Mouse (Mus musculus): ENCODE measurements around the gene Fa2h. TPM values are rescaled to one million over a fixed set of nuclear protein-coding genes. Genes with fewer than 3 reads are reported as not detected.

Fa2h gene
- polyA plus RNA-seq (2015; fragmentation: Nextera tagmentation; extraction: Ambion mirVana): 4.3 TPM in 2 replicates

GRCm38 (mm10) chr8:111393391-111394363 is at the start of gene Fa2h:
Gene Fa2h, minus strand, starts transcription at chr8:111393824.
- WGBS: 1% methylated on average over 68 of the region's 71 CpGs
- Histone ChIP-seq H3K36me3 (no peaks in the 10 kb centered on the region), H3K4me1 (peaks cover 10% of the 10 kb centered on the region), H3K27me3 (replicated peaks) (peaks cover 27% of the 10 kb centered on the region), H3K27ac (peak within 1 kb of the TSS; percentile 16; the same call in 1 of the 2 replicates), H3K4me3 (replicated peaks) (peak within 1 kb of the TSS; percentile 54), H3K9me3 (no peaks in the 10 kb centered on the region), H3K9ac (peak within 1 kb of the TSS; percentile 29; the same call in 1 of the 2 replicates), H3K4me2 (peak within 1 kb of the TSS; percentile 95)
- peak; percentile 94 for ATAC-seq (ENCODE audit: insufficient read depth, low FRiP score, low read depth)

DNA sequence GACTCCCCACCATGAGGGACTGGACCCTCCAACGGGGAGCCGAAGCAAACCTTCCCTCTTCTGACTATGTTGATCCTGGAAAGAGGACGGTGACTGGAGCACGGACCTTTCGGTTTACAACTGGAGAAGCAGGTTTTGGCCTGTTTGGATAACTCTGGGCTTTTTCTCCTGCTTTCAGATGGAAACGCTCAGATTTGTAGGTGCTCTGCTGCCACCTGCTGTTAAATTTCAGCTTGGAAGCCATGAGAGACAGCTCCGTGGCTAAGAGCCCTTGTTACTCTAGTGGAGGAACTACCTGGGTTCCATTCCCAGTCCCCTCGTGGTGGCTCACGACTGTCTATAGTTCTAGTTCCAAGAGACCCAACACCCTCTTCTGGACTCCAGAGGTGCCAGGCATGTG is 45.6 kb upstream of the Fa2h start:
- H3K27ac ChIP-seq: no peak overlapping the region
- peak overlapping the region; percentile 4; the same call in 1 of the 2 replicates for H3K4me2 ChIP-seq
- no peak overlapping the region for H3K4me3 ChIP-seq (replicated peaks)
- no peaks in the 10 kb centered on the region for H3K9me3 ChIP-seq
- WGBS: 13% methylated on average over 9 of the region's 9 CpGs
- H3K27me3 ChIP-seq (replicated peaks): no peaks in the 10 kb centered on the region
- 0 out of 2 replicates have a peak, but pooled peaks have one; percentile 27 for ATAC-seq (ENCODE audit: insufficient read depth, low FRiP score, low read depth)
- H3K9ac ChIP-seq: no peak overlapping the region
- no peaks in the 10 kb centered on the region for H3K36me3 ChIP-seq
- no peaks in the 10 kb centered on the region for H3K4me1 ChIP-seq

GRCm38 (mm10) chr8:111435071-111435828 is 41.6 kb upstream of the Fa2h start:
- no peaks in the 10 kb centered on the region for H3K9me3 ChIP-seq
- no peak overlapping the region for H3K4me2 ChIP-seq
- no peak overlapping the region for H3K27ac ChIP-seq
- H3K4me3 ChIP-seq (replicated peaks): no peak overlapping the region
- no peaks in the 10 kb centered on the region for H3K36me3 ChIP-seq
- no peaks in the 10 kb centered on the region for H3K27me3 ChIP-seq (replicated peaks)
- WGBS: 63% methylated on average over 11 of the region's 11 CpGs
- no peak for ATAC-seq (ENCODE audit: insufficient read depth, low FRiP score, low read depth)
- H3K4me1 ChIP-seq: no peaks in the 10 kb centered on the region
- no peak overlapping the region for H3K9ac ChIP-seq

DNA sequence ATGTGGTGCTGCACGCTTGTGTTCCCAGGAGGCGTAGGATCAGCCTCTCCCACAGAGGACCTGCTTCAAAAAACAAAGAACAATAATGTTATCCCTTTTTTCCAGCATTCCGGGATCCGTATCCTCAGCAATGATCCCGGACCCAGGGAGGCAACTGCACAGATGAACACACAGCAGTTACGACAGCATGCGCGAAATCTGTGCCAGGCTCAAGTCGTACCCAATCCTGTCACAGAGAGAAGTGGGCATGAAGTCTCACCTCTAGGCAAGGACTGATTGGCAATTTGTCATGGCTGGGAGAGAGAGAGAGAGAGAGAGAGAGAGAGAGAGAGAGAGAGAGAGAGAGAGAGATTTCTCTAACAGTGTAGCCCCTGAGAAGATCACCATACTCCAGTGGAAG is 31.0 kb upstream of the Fa2h start:
- Histone ChIP-seq H3K27me3 (replicated peaks) (no peaks in the 10 kb centered on the region), H3K9me3 (no peaks in the 10 kb centered on the region), H3K4me1 (no peaks in the 10 kb centered on the region), H3K4me3 (replicated peaks) (no peak overlapping the region), H3K27ac (no peak overlapping the region), H3K4me2 (no peak overlapping the region), H3K36me3 (no peaks in the 10 kb centered on the region), H3K9ac (no peak overlapping the region)
- WGBS: 87% methylated on average over 9 of the region's 9 CpGs
- ATAC-seq (ENCODE audit: insufficient read depth, low FRiP score, low read depth): no peak

GRCm38 (mm10) chr8:111424181-111424580 is 30.6 kb upstream of the Fa2h start:
- Histone ChIP-seq H3K9me3 (no peaks in the 10 kb centered on the region), H3K4me2 (no peak overlapping the region), H3K27me3 (replicated peaks) (no peaks in the 10 kb centered on the region), H3K36me3 (no peaks in the 10 kb centered on the region), H3K4me3 (replicated peaks) (no peak overlapping the region), H3K9ac (no peak overlapping the region), H3K27ac (no peak overlapping the region), H3K4me1 (no peaks in the 10 kb centered on the region)
- no peak for ATAC-seq (ENCODE audit: insufficient read depth, low FRiP score, low read depth)
- WGBS: 80% methylated on average over 11 of the region's 11 CpGs

- no peak overlapping the region for H3K4me2 ChIP-seq
- H3K4me1 ChIP-seq: no peaks in the 10 kb centered on the region
- no peak overlapping the region for H3K27ac ChIP-seq
- 68% methylated on average over 2 of the region's 2 CpGs for WGBS
- no peaks in the 10 kb centered on the region for H3K9me3 ChIP-seq
- no peak overlapping the region for H3K4me3 ChIP-seq (replicated peaks)
- no peak overlapping the region for H3K9ac ChIP-seq
- H3K36me3 ChIP-seq: no peaks in the 10 kb centered on the region
- no peaks in the 10 kb centered on the region for H3K27me3 ChIP-seq (replicated peaks)
- ATAC-seq (ENCODE audit: insufficient read depth, low FRiP score, low read depth): no peak
Observed at GRCm38 (mm10) chr8:111422614-111423013, 29.0 kb upstream of the Fa2h start.

DNA sequence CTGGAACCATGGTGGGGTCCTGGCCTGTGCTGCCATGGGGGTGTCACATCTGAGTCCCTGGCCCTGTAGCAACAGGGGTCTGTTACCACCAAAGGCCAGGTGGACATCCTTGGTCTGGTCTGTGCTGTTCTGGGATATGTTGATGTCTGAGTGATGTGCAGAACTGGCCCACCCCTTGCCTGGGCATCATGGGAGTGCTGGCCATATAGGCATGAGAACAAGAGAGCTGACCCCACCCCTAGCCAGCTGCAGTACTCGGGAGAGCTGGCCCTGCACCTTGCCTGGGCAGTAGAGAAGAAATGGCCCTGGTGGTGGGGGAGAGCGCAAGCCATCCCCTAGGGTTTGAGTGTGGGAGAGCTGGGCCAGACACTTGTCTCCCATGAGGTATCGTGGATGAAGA is 25.5 kb upstream of the Fa2h start:
- ATAC-seq (ENCODE audit: insufficient read depth, low FRiP score, low read depth): no peak

DNA sequence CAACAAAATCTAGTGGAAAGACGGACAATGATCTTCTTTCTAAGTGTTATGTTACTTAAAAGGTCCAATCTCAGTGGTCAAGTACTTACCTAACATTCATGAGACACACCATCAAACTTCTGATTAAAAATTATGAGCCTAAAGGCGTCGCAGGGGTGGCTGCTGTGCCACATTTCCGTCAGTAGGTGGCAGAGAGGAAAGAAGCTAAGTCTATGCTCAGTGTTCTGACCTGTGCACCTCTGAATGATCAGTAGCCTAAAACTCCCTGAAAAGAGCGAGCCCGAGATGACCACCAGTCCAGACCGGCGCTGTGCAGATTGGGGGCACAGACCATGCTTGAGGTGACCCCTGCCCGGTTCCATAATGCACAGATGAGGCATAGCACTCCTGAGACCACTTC is 25.0 kb upstream of the Fa2h start:
- Histone ChIP-seq H3K4me3 (replicated peaks) (no peak overlapping the region), H3K36me3 (no peaks in the 10 kb centered on the region), H3K4me1 (no peaks in the 10 kb centered on the region), H3K27ac (no peak overlapping the region), H3K27me3 (replicated peaks) (no peaks in the 10 kb centered on the region), H3K9ac (no peak overlapping the region), H3K9me3 (no peaks in the 10 kb centered on the region), H3K4me2 (no peak overlapping the region)
- 30% methylated on average over 9 of the region's 9 CpGs for WGBS
- ATAC-seq (ENCODE audit: insufficient read depth, low FRiP score, low read depth): no peak

More for the DNA sequence above, 25.5 kb upstream of the Fa2h start:
- WGBS: 75% methylated on average over 3 of the region's 3 CpGs
- Histone ChIP-seq H3K9ac (no peak overlapping the region), H3K4me1 (no peaks in the 10 kb centered on the region), H3K27ac (no peak overlapping the region), H3K4me2 (no peak overlapping the region), H3K27me3 (replicated peaks) (no peaks in the 10 kb centered on the region), H3K4me3 (replicated peaks) (no peak overlapping the region), H3K9me3 (no peaks in the 10 kb centered on the region), H3K36me3 (no peaks in the 10 kb centered on the region)

GRCm38 (mm10) chr8:111417222-111417621 is 23.6 kb upstream of the Fa2h start:
- no peaks in the 10 kb centered on the region for H3K9me3 ChIP-seq
- H3K4me1 ChIP-seq: no peaks in the 10 kb centered on the region
- no peak overlapping the region for H3K4me2 ChIP-seq
- 76% methylated on average over 10 of the region's 10 CpGs for WGBS
- H3K36me3 ChIP-seq: no peaks in the 10 kb centered on the region
- H3K27me3 ChIP-seq (replicated peaks): no peaks in the 10 kb centered on the region
- no peak overlapping the region for H3K27ac ChIP-seq
- ATAC-seq (ENCODE audit: insufficient read depth, low FRiP score, low read depth): no peak
- no peak overlapping the region for H3K9ac ChIP-seq
- no peak overlapping the region for H3K4me3 ChIP-seq (replicated peaks)

DNA sequence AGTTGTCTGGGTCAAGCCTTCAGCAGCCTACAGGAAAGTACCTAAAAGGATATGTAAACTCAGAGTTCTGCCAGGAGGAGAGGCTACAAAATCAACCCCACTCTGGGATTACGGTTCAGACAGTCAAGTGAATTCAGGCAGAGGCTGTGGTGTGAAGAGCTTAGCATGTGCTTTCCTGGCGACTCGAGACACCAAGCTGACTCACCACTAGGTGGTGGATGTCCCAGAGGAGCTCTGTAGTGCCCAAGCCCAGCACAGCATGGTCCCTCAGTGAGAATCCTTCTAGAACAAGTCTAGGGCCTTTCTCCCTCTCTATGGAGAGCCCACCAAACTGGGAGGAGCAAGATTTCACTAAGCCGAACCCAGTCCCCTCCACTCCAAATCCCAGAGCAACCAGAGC is 9.8 kb upstream of the Fa2h start:
- H3K9ac ChIP-seq: no peak overlapping the region
- H3K4me1 ChIP-seq: no peaks in the 10 kb centered on the region
- H3K4me3 ChIP-seq (replicated peaks): no peak overlapping the region
- H3K9me3 ChIP-seq: no peaks in the 10 kb centered on the region
- no peak overlapping the region for H3K27ac ChIP-seq
- H3K36me3 ChIP-seq: no peaks in the 10 kb centered on the region
- H3K4me2 ChIP-seq: no peak overlapping the region
- WGBS: 46% methylated on average over 4 of the region's 4 CpGs
- no peak for ATAC-seq (ENCODE audit: insufficient read depth, low FRiP score, low read depth)
- H3K27me3 ChIP-seq (replicated peaks): no peaks in the 10 kb centered on the region

- Histone ChIP-seq H3K4me3 (replicated peaks) (no peak overlapping the region), H3K4me2 (no peak overlapping the region), H3K36me3 (no peaks in the 10 kb centered on the region), H3K27ac (peak overlapping the region; percentile 71; the same call in 1 of the 2 replicates), H3K9me3 (no peaks in the 10 kb centered on the region), H3K4me1 (peaks cover 10% of the 10 kb centered on the region), H3K27me3 (replicated peaks) (peaks cover 27% of the 10 kb centered on the region), H3K9ac (no peak overlapping the region)
- peak; percentile 65 for ATAC-seq (ENCODE audit: insufficient read depth, low FRiP score, low read depth)
- WGBS: 24% methylated on average over 3 of the region's 3 CpGs
Observed at GRCm38 (mm10) chr8:111391268-111391667, 2.4 kb downstream of the Fa2h start.

DNA sequence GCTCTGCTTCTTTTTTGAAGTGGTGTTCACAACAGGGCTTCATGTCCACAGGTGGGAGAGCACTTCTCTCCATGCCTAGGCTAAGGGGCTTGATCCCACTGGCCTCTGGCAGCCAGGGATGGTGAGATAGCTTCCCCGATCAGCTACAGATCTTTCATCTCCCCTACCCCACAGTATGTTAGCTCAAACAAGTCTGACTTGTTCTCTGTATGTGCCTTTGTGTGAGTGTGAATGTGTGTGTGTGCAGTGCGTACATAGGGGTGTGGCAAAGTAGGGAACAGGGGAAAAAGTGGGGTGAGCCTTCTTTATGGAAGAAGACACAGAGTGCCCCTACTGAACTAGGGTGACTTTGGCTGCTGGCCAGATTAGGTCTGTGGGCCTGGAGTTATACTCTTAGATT is 2.8 kb downstream of the Fa2h start:
- H3K9me3 ChIP-seq: no peaks in the 10 kb centered on the region
- no peak overlapping the region for H3K9ac ChIP-seq
- H3K4me3 ChIP-seq (replicated peaks): no peak overlapping the region
- H3K27me3 ChIP-seq (replicated peaks): peaks cover 27% of the 10 kb centered on the region
- peaks cover 13% of the 10 kb centered on the region for H3K4me1 ChIP-seq
- peak overlapping the region; percentile 71; the same call in 1 of the 2 replicates for H3K27ac ChIP-seq
- 63% methylated on average over 2 of the region's 2 CpGs for WGBS
- H3K4me2 ChIP-seq: no peak overlapping the region
- 0 out of 2 replicates have a peak, but pooled peaks have one; percentile 7 for ATAC-seq (ENCODE audit: insufficient read depth, low FRiP score, low read depth)
- no peaks in the 10 kb centered on the region for H3K36me3 ChIP-seq
